Comparison of ENCODE assay signal across 24 mouse cellular contexts in genomic region chr11:21141755-21142154, GRCm38 (mm10).
"Had no signal": no experiment of that assay in that cellular context is flagged by ENCODE, and none has a peak within 500 bp of the region (broad histone marks: within the 10 kb centered on the region; RNA-seq: fewer than 3 reads in every experiment).

No protein-coding gene starts in this region.

- H3K9ac ChIP-seq: heart, embryonic 13.5 days; heart, embryonic 15.5 days; hindbrain, embryonic 12.5 days; hindbrain, embryonic 14.5 days; intestine, embryonic 15.5 days; limb, embryonic 13.5 days; limb, embryonic 15.5 days; liver, embryonic 12.5 days; liver, embryonic 14.5 days had no signal

- H3K27me3 ChIP-seq: heart, embryonic 13.5 days; heart, embryonic 15.5 days; hindbrain, embryonic 12.5 days; intestine, embryonic 15.5 days; limb, embryonic 13.5 days; limb, embryonic 15.5 days; liver, embryonic 12.5 days had no signal

- H3K9me3 ChIP-seq: heart, embryonic 13.5 days; heart, embryonic 15.5 days; hindbrain, embryonic 10.5 days; hindbrain, embryonic 12.5 days; intestine, embryonic 15.5 days; limb, embryonic 13.5 days; limb, embryonic 15.5 days; liver, embryonic 12.5 days had no signal

- H3K4me1 ChIP-seq: heart, embryonic 13.5 days; heart, embryonic 15.5 days; hindbrain, embryonic 10.5 days; hindbrain, embryonic 12.5 days; intestine, embryonic 15.5 days; limb, embryonic 15.5 days; liver, embryonic 12.5 days had no signal

- H3K27ac ChIP-seq: heart, adult 2 months; heart, embryonic 13.5 days; heart, embryonic 15.5 days; hindbrain, embryonic 10.5 days; hindbrain, embryonic 12.5 days; hindbrain, embryonic 14.5 days; intestine, embryonic 15.5 days; layer of hippocampus, adult 2 months; limb, embryonic 13.5 days; limb, embryonic 15.5 days; liver, embryonic 12.5 days; liver, embryonic 14.5 days had no signal

- H3K4me3 ChIP-seq: heart, adult 2 months; heart, embryonic 13.5 days; heart, embryonic 15.5 days; hindbrain, embryonic 10.5 days; hindbrain, embryonic 12.5 days; intestine, embryonic 15.5 days; layer of hippocampus, adult 2 months; limb, embryonic 13.5 days; limb, embryonic 15.5 days; liver, embryonic 12.5 days had no signal

- ATAC-seq: hindbrain, embryonic 16.5 days; intestine, embryonic 15.5 days; intestine, postnatal 0 days; liver, embryonic 12.5 days had no signal

- DNase-seq: gastrocnemius, postnatal 14 days; gastrocnemius, postnatal 36 days; heart, adult 2 months; heart, postnatal 4 days; kidney, adult 18-20 months; kidney, adult 8-10 months; kidney, postnatal 10 days; kidney, postnatal 25 days; kidney, postnatal 4 days; left cerebral cortex, postnatal 4 days had no signal

- H3K4me2 ChIP-seq: heart, embryonic 11.5 days; heart, embryonic 13.5 days; heart, embryonic 15.5 days; hindbrain, embryonic 12.5 days; hindbrain, embryonic 14.5 days; intestine, embryonic 15.5 days; limb, embryonic 13.5 days; limb, embryonic 15.5 days; liver, embryonic 12.5 days had no signal
